Mouse (Mus musculus) spleen, embryonic (tissue): ENCODE data around the gene Ctbs.

ENCODE experiments used
- CTCF ChIA-PET: fragments of 350-600 bp; sonication (Branson Sonifier 250); formaldehyde crosslinking; loops from one replicate; lab custom pipeline; 2022; lab: Charles Lee

The Ctbs gene

GRCm38 (mm10) chr3:146433681-146434350 is 15.8 kb upstream of the Ctbs start:
- CTCF ChIA-PET: no interaction called here

GRCm38 (mm10) chr3:146434686-146435085 is 14.9 kb upstream of the Ctbs start:
- CTCF ChIA-PET: no interaction called here

- CTCF ChIA-PET: no interaction called here
These were observed 14.1 kb upstream of the Ctbs start for GRCm38 (mm10) chr3:146435533-146435932.

GRCm38 (mm10) chr3:146436114-146436513 is 13.5 kb upstream of the Ctbs start:
- CTCF ChIA-PET: no interaction called here

- CTCF ChIA-PET: no interaction called here
These were observed 9.6 kb upstream of the Ctbs start for GRCm38 (mm10) chr3:146440011-146440410.

GRCm38 (mm10) chr3:146440422-146440821 is 9.2 kb upstream of the Ctbs start:
- CTCF ChIA-PET: no interaction called here

GRCm38 (mm10) chr3:146442484-146442883 is 7.1 kb upstream of the Ctbs start:
- CTCF ChIA-PET: no interaction called here

GRCm38 (mm10) chr3:146442936-146443335 is 6.7 kb upstream of the Ctbs start:
- CTCF ChIA-PET: no interaction called here

- CTCF ChIA-PET: no interaction called here
These were observed 6.2 kb upstream of the Ctbs start for GRCm38 (mm10) chr3:146443380-146443779.

- CTCF ChIA-PET: no interaction called here
These were observed 4.7 kb upstream of the Ctbs start for GRCm38 (mm10) chr3:146444880-146445279.

GRCm38 (mm10) chr3:146447156-146447555 is 2.4 kb upstream of the Ctbs start:
- CTCF ChIA-PET: no interaction called here

GRCm38 (mm10) chr3:146447598-146447997 is 2.0 kb upstream of the Ctbs start:
- CTCF ChIA-PET: no interaction called here

- CTCF ChIA-PET: interaction anchor here (0.5 kb wide), 1 partner anchor 113 kb away, joined by 3 read pairs; no protein-coding TSS in a partner anchor
These were observed 1.2 kb upstream of the Ctbs start for GRCm38 (mm10) chr3:146448372-146448771.

GRCm38 (mm10) chr3:146448969-146449368 is 626 bp upstream of the Ctbs start:
- CTCF ChIA-PET: interaction anchor here (0.5 kb wide), 1 partner anchor 112 kb away, joined by 3 read pairs; no protein-coding TSS in a partner anchor

- CTCF ChIA-PET: no interaction called here
These were observed 811 bp downstream of the Ctbs start for GRCm38 (mm10) chr3:146450371-146450841.

GRCm38 (mm10) chr3:146451375-146451774 is 1.8 kb downstream of the Ctbs start:
- CTCF ChIA-PET: interaction anchor here (0.6 kb wide), 1 partner anchor 270 kb away, joined by 4 read pairs; no protein-coding TSS in a partner anchor

- CTCF ChIA-PET: no interaction called here
These were observed 13.3 kb downstream of the Ctbs start for GRCm38 (mm10) chr3:146462939-146463338.

- CTCF ChIA-PET: no interaction called here
These were observed 19.6 kb downstream of the Ctbs start for GRCm38 (mm10) chr3:146469226-146469625.

GRCm38 (mm10) chr3:146472657-146473056 is 23.1 kb downstream of the Ctbs start:
- CTCF ChIA-PET: interaction anchor here (0.6 to 0.8 kb wide), 3 partner anchors 8 to 312 kb away, joined by 8 to 20 read pairs (median 15); no protein-coding TSS in a partner anchor

GRCm38 (mm10) chr3:146473741-146474140 is 24.1 kb downstream of the Ctbs start:
- CTCF ChIA-PET: interaction anchor here (0.5 kb wide), 1 partner anchor 357 kb away, joined by 3 read pairs; no protein-coding TSS in a partner anchor

GRCm38 (mm10) chr3:146474428-146474827 is 24.8 kb downstream of the Ctbs start:
- CTCF ChIA-PET: no interaction called here

GRCm38 (mm10) chr3:146482044-146482443 is 32.4 kb downstream of the Ctbs start:
- CTCF ChIA-PET: no interaction called here

- CTCF ChIA-PET: no interaction called here
These were observed 36.9 kb downstream of the Ctbs start for GRCm38 (mm10) chr3:146486464-146486863.
